Mouse (Mus musculus) lung, embryonic 15.5 days (tissue): ENCODE results near the gene Slx4ip. TPM values are rescaled to one million over a fixed set of nuclear protein-coding genes. Genes with fewer than 3 reads are reported as not detected.

Experiments
- ATAC-seq: fragments of 200-750 bp; cut with Nextera tagmentation; 2 replicates; pipeline ENCODE4 v1.8.0; 2017; ENCODE audit warnings: moderate number of reproducible peaks, borderline replicate concordance; ENCODE audit not compliant: low FRiP score, low TSS enrichment; ENCODE audit errors: extremely low read depth
- H3K27ac ChIP-seq: fragments of 300-500 bp; sonication (generic); 2 replicates; pipeline ENCODE4 v1.5.1; 2015; ENCODE audit warnings: moderate library complexity, mild to moderate bottlenecking, inconsistent platforms
- H3K27me3 ChIP-seq: fragments of 300-500 bp; sonication (generic); 2 replicates; pipeline ENCODE4 v1.6.1; 2015; ENCODE audit warnings: inconsistent platforms
- H3K36me3 ChIP-seq: fragments of 300-500 bp; sonication (generic); 2 replicates; pipeline ENCODE4 v1.6.1; 2015; ENCODE audit warnings: inconsistent platforms
- H3K4me1 ChIP-seq: fragments of 300-500 bp; sonication (generic); 2 replicates; pipeline ENCODE4 v1.6.1; 2015; ENCODE audit warnings: inconsistent platforms
- H3K4me2 ChIP-seq: fragments of 300-500 bp; sonication (generic); 2 replicates; pipeline ENCODE4 v1.6.1; 2015; ENCODE audit warnings: inconsistent platforms, mild to moderate bottlenecking, moderate library complexity
- H3K4me3 ChIP-seq: fragments of 300-500 bp; sonication (generic); 2 replicates; pipeline ENCODE4 v1.5.1; 2015; ENCODE audit warnings: mild to moderate bottlenecking, inconsistent platforms
- H3K9ac ChIP-seq: fragments of 300-500 bp; sonication (generic); 2 replicates; pipeline ENCODE4 v1.6.1; 2015; ENCODE audit warnings: inconsistent platforms
- H3K9me3 ChIP-seq: fragments of 300-500 bp; sonication (generic); 2 replicates; pipeline ENCODE4 v1.6.1; 2016; ENCODE audit warnings: inconsistent platforms
- WGBS: fragments of 180-500 bp; shearing (Covaris S2); methylation state at CpG from one replicate; pipeline ENCODE4 v1.1.7; 2015; 5-methylcytosine and 5-hydroxymethylcytosine counted together
- polyA plus RNA-seq: library from polyadenylated mRNA; unstranded; fragments of >200 nt; fragmentation: Nextera tagmentation; extraction: Ambion mirVana; gene quantifications from 2 replicates; pipeline ENCODE4 v1.2.1, GENCODE M21; 2015

Slx4ip gene
- polyA plus RNA-seq, 1 experiment from 2014 or later = 7.2 TPM

- Histone ChIP-seq H3K27ac (no peak overlapping the region), H3K36me3 (no peaks in the 10 kb centered on the region), H3K9me3 (no peaks in the 10 kb centered on the region), H3K27me3 (no peaks in the 10 kb centered on the region), H3K4me3 (no peak overlapping the region), H3K4me1 (no peaks in the 10 kb centered on the region), H3K4me2 (no peak overlapping the region), H3K9ac (no peak overlapping the region)
- WGBS = 35% methylated on average over 2 of the region's 2 CpGs
- ATAC-seq = no peak
Measured at GRCm38 (mm10) chr2:137074313-137074620, 183.2 kb downstream of the Slx4ip start.

- WGBS = 72% methylated on average over 4 of the region's 4 CpGs
- no peak for ATAC-seq
Measured at GRCm38 (mm10) chr2:137078771-137079170, 187.8 kb downstream of the Slx4ip start.

GRCm38 (mm10) chr2:137079721-137080320, 188.8 kb downstream of the Slx4ip start:
- no peak overlapping the region for H3K27ac ChIP-seq
- H3K4me1 ChIP-seq = peaks cover 18% of the 10 kb centered on the region
- H3K27me3 ChIP-seq = no peaks in the 10 kb centered on the region
- peaks cover 15% of the 10 kb centered on the region for H3K36me3 ChIP-seq
- no peak overlapping the region for H3K4me2 ChIP-seq
- ATAC-seq = no peak
- WGBS = 24% methylated on average over 10 of the region's 10 CpGs
- no peak overlapping the region for H3K9ac ChIP-seq
- no peaks in the 10 kb centered on the region for H3K9me3 ChIP-seq
- H3K4me3 ChIP-seq = no peak overlapping the region

More at GRCm38 (mm10) chr2:137078771-137079170, 187.8 kb downstream of the Slx4ip start:
- peaks cover 18% of the 10 kb centered on the region for H3K4me1 ChIP-seq
- H3K4me3 ChIP-seq = no peak overlapping the region
- H3K9ac ChIP-seq = no peak overlapping the region
- H3K27ac ChIP-seq = no peak overlapping the region
- no peaks in the 10 kb centered on the region for H3K27me3 ChIP-seq
- no peak overlapping the region for H3K4me2 ChIP-seq
- H3K9me3 ChIP-seq = no peaks in the 10 kb centered on the region
- H3K36me3 ChIP-seq = peaks cover 5% of the 10 kb centered on the region

- H3K27ac ChIP-seq = no peak overlapping the region
- no peak overlapping the region for H3K4me3 ChIP-seq
- no peak for ATAC-seq
- no peak overlapping the region for H3K4me2 ChIP-seq
- 65% methylated on average over 6 of the region's 6 CpGs for WGBS
- no peak overlapping the region for H3K9ac ChIP-seq
- H3K27me3 ChIP-seq = no peaks in the 10 kb centered on the region
- no peaks in the 10 kb centered on the region for H3K9me3 ChIP-seq
- peaks cover 18% of the 10 kb centered on the region for H3K4me1 ChIP-seq
- H3K36me3 ChIP-seq = peaks cover 21% of the 10 kb centered on the region
Measured at GRCm38 (mm10) chr2:137080468-137080867, 189.4 kb downstream of the Slx4ip start.

- Histone ChIP-seq H3K9me3 (no peaks in the 10 kb centered on the region), H3K27ac (no peak overlapping the region), H3K4me2 (no peak overlapping the region), H3K27me3 (no peaks in the 10 kb centered on the region), H3K4me3 (no peak overlapping the region), H3K9ac (no peak overlapping the region), H3K36me3 (peaks cover 21% of the 10 kb centered on the region), H3K4me1 (peaks cover 18% of the 10 kb centered on the region)
- 83% methylated on average over 7 of the region's 7 CpGs for WGBS
- ATAC-seq = no peak
Measured at GRCm38 (mm10) chr2:137081001-137081400, 190.0 kb downstream of the Slx4ip start.

- 70% methylated on average over 24 of the region's 24 CpGs for WGBS
- H3K27ac ChIP-seq = peak overlapping the region; percentile 1
- no peaks in the 10 kb centered on the region for H3K27me3 ChIP-seq
- ATAC-seq = peak; percentile 60; the same call in 1 of the 2 replicates
- peak overlapping the region; percentile 14 for H3K4me3 ChIP-seq
- peaks cover 34% of the 10 kb centered on the region for H3K36me3 ChIP-seq
- H3K9me3 ChIP-seq = no peaks in the 10 kb centered on the region
- H3K4me1 ChIP-seq = peaks cover 18% of the 10 kb centered on the region
- H3K9ac ChIP-seq = no peak overlapping the region
- peak overlapping the region; percentile 9 for H3K4me2 ChIP-seq
Measured at GRCm38 (mm10) chr2:137082896-137083620, 192.0 kb downstream of the Slx4ip start.

GRCm38 (mm10) chr2:137085257-137085656, 194.2 kb downstream of the Slx4ip start:
- H3K9ac ChIP-seq = no peak overlapping the region
- no peak overlapping the region for H3K27ac ChIP-seq
- H3K9me3 ChIP-seq = no peaks in the 10 kb centered on the region
- H3K4me2 ChIP-seq = no peak overlapping the region
- H3K4me3 ChIP-seq = no peak overlapping the region
- ATAC-seq = no peak
- no peaks in the 10 kb centered on the region for H3K27me3 ChIP-seq
- H3K36me3 ChIP-seq = peaks cover 45% of the 10 kb centered on the region
- peaks cover 8% of the 10 kb centered on the region for H3K4me1 ChIP-seq
- 56% methylated on average over 8 of the region's 8 CpGs for WGBS

- ATAC-seq = no peak
- Histone ChIP-seq H3K4me2 (no peak overlapping the region), H3K36me3 (peaks cover 59% of the 10 kb centered on the region), H3K4me1 (no peaks in the 10 kb centered on the region), H3K4me3 (no peak overlapping the region), H3K9me3 (no peaks in the 10 kb centered on the region), H3K27me3 (no peaks in the 10 kb centered on the region), H3K27ac (no peak overlapping the region), H3K9ac (no peak overlapping the region)
- 91% methylated on average over 14 of the region's 14 CpGs for WGBS
Measured at GRCm38 (mm10) chr2:137086621-137087395, 195.8 kb downstream of the Slx4ip start.

- H3K27ac ChIP-seq = no peak overlapping the region
- H3K4me1 ChIP-seq = no peaks in the 10 kb centered on the region
- no peaks in the 10 kb centered on the region for H3K27me3 ChIP-seq
- H3K36me3 ChIP-seq = peaks cover 61% of the 10 kb centered on the region
- H3K9ac ChIP-seq = no peak overlapping the region
- no peak overlapping the region for H3K4me3 ChIP-seq
- H3K4me2 ChIP-seq = no peak overlapping the region
- ATAC-seq = no peak
- 62% methylated on average over 6 of the region's 6 CpGs for WGBS
- H3K9me3 ChIP-seq = no peaks in the 10 kb centered on the region
Measured at GRCm38 (mm10) chr2:137087705-137088104, 196.7 kb downstream of the Slx4ip start.

GRCm38 (mm10) chr2:137091766-137092522, 200.9 kb downstream of the Slx4ip start:
- no peaks in the 10 kb centered on the region for H3K4me1 ChIP-seq
- no peak for ATAC-seq
- WGBS = 67% methylated on average over 11 of the region's 11 CpGs
- no peaks in the 10 kb centered on the region for H3K9me3 ChIP-seq
- no peak overlapping the region for H3K4me2 ChIP-seq
- H3K27ac ChIP-seq = no peak overlapping the region
- no peaks in the 10 kb centered on the region for H3K27me3 ChIP-seq
- no peak overlapping the region for H3K9ac ChIP-seq
- no peak overlapping the region for H3K4me3 ChIP-seq
- H3K36me3 ChIP-seq = peaks cover 57% of the 10 kb centered on the region

GRCm38 (mm10) chr2:137092523-137093297, 201.7 kb downstream of the Slx4ip start:
- H3K27me3 ChIP-seq = no peaks in the 10 kb centered on the region
- H3K9me3 ChIP-seq = no peaks in the 10 kb centered on the region
- no peak for ATAC-seq
- WGBS = 61% methylated on average over 10 of the region's 10 CpGs
- H3K27ac ChIP-seq = no peak overlapping the region
- H3K4me2 ChIP-seq = no peak overlapping the region
- H3K36me3 ChIP-seq = peaks cover 51% of the 10 kb centered on the region
- no peak overlapping the region for H3K9ac ChIP-seq
- no peak overlapping the region for H3K4me3 ChIP-seq
- H3K4me1 ChIP-seq = no peaks in the 10 kb centered on the region
